Mouse (Mus musculus) liver, embryonic 18 days (tissue): ENCODE data around the gene Col13a1. TPM values are rescaled to one million over a fixed set of nuclear protein-coding genes. Genes with fewer than 3 reads are reported as not detected.

Experiments
- polyA plus RNA-seq: library from polyadenylated mRNA; depleted of rRNA; stranded (reverse); fragments of >200 nt; gene quantifications from 2 replicates; pipeline ENCODE4 v1.2.3, GENCODE M21; 2012; rRNA removed

Col13a1 gene
- 1.8 TPM in 2 replicates for polyA plus RNA-seq

DNA sequence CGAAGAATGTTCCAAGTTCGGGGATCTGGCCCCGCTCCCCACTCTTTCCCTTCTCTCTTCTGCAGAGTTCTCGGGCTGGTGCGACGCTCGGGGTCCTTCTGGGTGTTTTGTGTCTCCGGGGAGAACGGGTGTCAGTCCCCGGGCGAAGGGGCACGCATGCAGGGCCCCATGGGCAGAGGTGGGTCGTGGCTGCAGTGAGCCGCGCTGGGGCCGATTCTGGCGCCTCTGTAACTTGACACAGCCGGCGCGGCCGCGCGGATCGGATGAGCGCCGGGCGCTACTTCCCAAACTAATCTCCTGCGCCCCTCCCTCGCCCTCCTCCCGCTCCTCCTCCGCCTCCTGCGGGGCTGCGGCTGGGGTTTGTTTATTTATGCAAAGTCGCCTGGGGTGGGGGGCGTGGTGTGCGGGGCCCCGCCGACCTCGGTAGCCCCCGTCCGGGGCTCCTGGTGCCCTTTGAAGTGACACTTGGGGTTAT lies at the start of gene Col13a1:
Gene Col13a1 (minus strand): TSS at position 243 of the 475 bp plus-strand sequence.

Other genes with a start within 250 kb of the Col13a1 start
- 2.4 and 2.7 TPM in 2 replicates for gene H2afy2, start 195.0 kb downstream of the Col13a1 start, polyA plus RNA-seq
- not detected in 2 replicates for gene Neurog3, start 154.0 kb upstream of the Col13a1 start, polyA plus RNA-seq
- 0.64 and 0.76 TPM in 2 replicates for gene Fam241b, start 164.8 kb upstream of the Col13a1 start, polyA plus RNA-seq